Mouse (Mus musculus) midbrain, postnatal 0 days (tissue): ENCODE measurements around the gene Tbc1d30. TPM values are rescaled to one million over a fixed set of nuclear protein-coding genes. Genes with fewer than 3 reads are reported as not detected.
A peak's percentile ranks its signal among the peaks of the same experiment; 100 is the strongest.

Experiments
- ATAC-seq: fragments of 200-750 bp; cut with Nextera tagmentation; 2 replicates; pipeline ENCODE4 v1.8.0; 2017; ENCODE audit warnings: moderate number of reproducible peaks, mild to moderate bottlenecking, moderate TSS enrichment, moderate library complexity; ENCODE audit not compliant: low FRiP score
- DNase-seq: peaks from one replicate; pipeline ENCODE4 v3.0.0-alpha.2; 2015; ENCODE audit warnings: low spot score
- H3K27ac ChIP-seq: fragments of 300-500 bp; sonication (generic); 2 replicates; pipeline ENCODE4 v1.5.1; 2014; ENCODE audit warnings: low read depth, mild to moderate bottlenecking, low read length, mixed read lengths
- H3K27me3 ChIP-seq: fragments of 300-500 bp; sonication (generic); 2 replicates; pipeline ENCODE4 v1.6.1; 2014; ENCODE audit warnings: low read length, control low read depth, mixed read lengths; ENCODE audit not compliant: insufficient read depth
- H3K36me3 ChIP-seq: fragments of 300-500 bp; sonication (generic); 2 replicates; pipeline ENCODE4 v1.6.1; 2014; ENCODE audit warnings: low read length, control low read depth, mixed read lengths; ENCODE audit not compliant: insufficient read depth
- H3K4me1 ChIP-seq: fragments of 300-500 bp; sonication (generic); 2 replicates; pipeline ENCODE4 v1.6.1; 2014; ENCODE audit warnings: mild to moderate bottlenecking, control low read depth, antibody characterized with exemption, low read length, mixed read lengths; ENCODE audit not compliant: insufficient read depth
- H3K4me2 ChIP-seq: fragments of 300-500 bp; sonication (generic); 2 replicates; pipeline ENCODE4 v1.6.1; 2014; ENCODE audit warnings: low read depth, mild to moderate bottlenecking, low read length, mixed read lengths; ENCODE audit not compliant: poor library complexity, severe bottlenecking
- H3K4me3 ChIP-seq: fragments of 300-500 bp; sonication (generic); 2 replicates; pipeline ENCODE4 v1.5.1; 2014; ENCODE audit warnings: low read depth, mild to moderate bottlenecking, low read length, moderate library complexity
- H3K9ac ChIP-seq: fragments of 300-500 bp; sonication (generic); replicated peaks from 2 replicates; pipeline ENCODE4 v1.6.1; 2014; ENCODE audit warnings: mild to moderate bottlenecking, low read length, moderate library complexity, mixed read lengths; ENCODE audit not compliant: poor library complexity, severe bottlenecking
- H3K9me3 ChIP-seq: fragments of 300-500 bp; sonication (generic); 2 replicates; pipeline ENCODE4 v1.6.1; 2016; ENCODE audit warnings: low read length, control low read depth
- CTCF ChIP-seq: IDR thresholded peaks from 2 replicates; pipeline ENCODE4 v1.5.1; 2016; ENCODE audit warnings: antibody characterized with exemption, mild to moderate bottlenecking
- WGBS: fragments of 180-500 bp; shearing (Covaris S2); extraction: QIAGEN DNeasy Blood & Tissue Kit; methylation state at CpG from one replicate; pipeline ENCODE4 v1.1.7; 2014; 5-methylcytosine and 5-hydroxymethylcytosine counted together
- polyA plus RNA-seq: library from polyadenylated mRNA; unstranded; fragments of >200 nt; fragmentation: Nextera tagmentation; extraction: Ambion mirVana; gene quantifications from 2 replicates; pipeline ENCODE4 v1.2.1, GENCODE M21; 2015
- total RNA-seq: library from RNA; depleted of rRNA; stranded (reverse); fragments of >200 nt; gene quantifications from 2 replicates; pipeline ENCODE4 v1.2.3, GENCODE M21; 2014

The Tbc1d30 gene
- total and polyA plus RNA-seq, 2 experiments from 2014 or later = 8.3 to 49.1 TPM

DNA sequence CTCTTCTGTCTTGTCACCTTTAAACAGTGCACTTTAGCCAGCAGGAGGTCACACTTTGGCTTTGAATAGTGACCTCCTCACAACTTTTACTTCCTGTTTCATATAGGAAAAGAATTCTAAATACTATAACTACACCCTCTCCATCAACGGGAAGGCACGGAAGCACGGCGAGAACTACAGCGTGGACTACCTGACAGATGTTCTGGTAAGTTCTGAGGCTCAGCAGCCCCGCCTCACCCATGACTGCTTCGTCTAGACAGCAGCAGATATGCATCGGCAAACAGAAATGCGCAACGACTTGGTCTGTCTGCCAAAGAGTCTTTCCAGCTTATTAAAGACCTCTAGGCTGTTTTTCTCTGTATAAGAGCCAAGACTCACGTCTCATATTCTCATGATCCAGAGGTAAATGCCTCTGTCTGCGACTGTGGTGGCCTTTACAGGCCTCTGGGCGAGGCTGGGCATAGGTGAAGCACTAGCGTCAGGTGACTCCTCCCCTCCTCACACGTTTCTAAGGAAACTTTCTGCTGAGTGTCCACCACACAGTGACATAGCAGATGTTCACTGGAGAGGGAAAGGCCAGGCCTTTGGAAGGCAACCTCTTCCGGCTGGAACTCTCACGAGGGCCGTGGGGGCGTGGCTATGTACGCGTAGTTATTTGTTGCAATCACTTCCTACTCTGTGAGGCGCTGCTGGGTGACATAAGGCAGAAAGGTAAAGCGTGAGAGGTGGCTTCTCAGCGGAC lies 25.6 kb upstream of the Tbc1d30 start:
- Histone ChIP-seq H3K9ac (no peak overlapping the region), H3K4me2 (no peak overlapping the region), H3K27ac (no peak overlapping the region), H3K4me1 (no peaks in the 10 kb centered on the region), H3K27me3 (no peaks in the 10 kb centered on the region), H3K36me3 (peaks cover 71% of the 10 kb centered on the region), H3K9me3 (no peaks in the 10 kb centered on the region), H3K4me3 (no peak overlapping the region)
- ATAC-seq (no peak), DNase-seq (no peak)
- 91% methylated on average over 24 of the region's 24 CpGs for WGBS
- no peak for TF ChIP-seq CTCF

DNA sequence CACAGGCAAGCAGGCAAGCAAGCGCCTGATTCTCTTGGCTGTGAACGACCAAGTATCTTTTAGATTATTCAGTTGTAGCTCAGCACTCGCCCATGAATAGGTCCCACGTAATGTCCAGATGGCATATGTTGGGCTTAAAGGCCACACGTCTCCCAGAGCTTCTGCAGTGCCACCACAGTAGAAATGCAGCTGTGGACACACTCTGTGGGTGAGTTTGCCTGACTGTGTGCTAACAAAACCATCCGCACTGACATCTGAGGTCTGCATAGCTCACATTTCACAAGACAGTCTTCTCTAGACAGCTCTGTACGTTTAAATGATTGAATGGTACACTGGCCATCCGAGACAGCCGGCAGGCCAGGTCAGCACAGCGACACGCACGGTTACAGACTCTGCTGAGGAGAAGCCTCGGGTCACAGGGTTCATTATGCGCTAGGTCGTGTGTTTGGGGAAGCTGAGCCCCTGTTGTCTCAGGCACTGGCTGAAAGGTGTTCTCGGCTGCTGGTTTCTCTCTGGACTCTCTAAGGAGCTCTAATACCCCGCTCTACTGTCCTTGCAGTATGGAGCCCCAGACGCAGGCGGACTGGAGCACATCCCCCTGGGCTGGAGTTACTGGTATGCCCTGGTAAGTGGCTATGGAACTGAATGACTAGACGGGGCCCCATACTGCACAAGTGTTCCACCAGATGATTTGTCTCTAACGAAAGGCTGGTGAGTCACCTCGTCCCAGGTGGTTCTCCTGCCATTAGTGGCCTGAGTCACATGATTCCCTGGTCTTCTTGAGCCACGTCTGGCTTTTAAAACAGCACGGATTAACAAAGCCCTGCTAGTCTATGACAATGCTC lies 24.8 kb upstream of the Tbc1d30 start:
- TF ChIP-seq CTCF = no peak
- ATAC-seq = no peak

DNA sequence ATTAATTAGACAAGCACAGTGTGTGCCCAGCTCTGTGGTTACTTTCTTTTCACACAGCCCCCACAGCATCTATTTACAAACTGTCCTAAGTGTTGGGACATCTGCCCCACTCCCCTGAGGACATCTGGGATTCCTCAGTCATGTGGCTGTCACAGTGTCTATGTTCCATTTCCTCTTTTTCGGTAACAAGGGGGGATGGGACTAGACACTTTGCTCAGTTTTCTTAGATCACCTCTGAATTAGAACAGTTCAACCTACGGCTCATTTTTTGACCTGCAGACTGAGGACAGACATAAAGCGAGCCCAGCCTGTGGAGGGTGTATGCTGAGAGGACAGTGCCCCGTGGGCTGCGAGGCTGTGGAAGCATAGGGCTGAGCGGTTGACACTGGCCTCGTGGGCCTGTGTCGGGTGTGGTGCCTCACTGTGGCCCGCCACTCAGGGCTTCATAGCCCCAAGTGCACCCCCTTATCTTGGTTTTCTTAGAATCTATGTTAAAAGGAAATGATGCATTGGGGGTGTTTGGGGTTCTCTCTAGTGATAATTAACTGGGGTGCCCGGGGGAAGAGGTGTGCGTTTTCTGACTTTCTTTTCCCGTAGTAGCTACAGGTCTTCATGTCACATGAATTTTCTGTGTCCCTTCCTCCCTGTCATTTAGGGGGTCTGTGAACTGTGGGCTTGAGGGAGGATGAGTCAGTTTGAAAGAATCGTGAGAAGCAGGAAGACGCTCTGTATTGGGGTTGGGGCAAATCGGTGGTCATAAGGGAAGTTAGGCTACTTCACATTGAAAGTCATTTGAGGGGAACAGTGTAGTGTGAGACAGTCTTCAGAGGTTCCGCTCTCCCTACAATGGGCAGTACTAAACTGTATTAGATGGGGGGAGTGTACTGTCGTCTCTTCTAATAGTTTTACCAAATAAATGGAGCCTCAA lies 23.9 kb upstream of the Tbc1d30 start:
- peaks cover 62% of the 10 kb centered on the region for H3K36me3 ChIP-seq
- H3K4me1 ChIP-seq = no peaks in the 10 kb centered on the region
- H3K4me2 ChIP-seq = no peak overlapping the region
- H3K9ac ChIP-seq = no peak overlapping the region
- no peak overlapping the region for H3K27ac ChIP-seq
- no peak for DNase-seq
- no peak for ATAC-seq
- no peak for TF ChIP-seq CTCF
- 95% methylated on average over 17 of the region's 17 CpGs for WGBS
- no peak overlapping the region for H3K4me3 ChIP-seq
- no peaks in the 10 kb centered on the region for H3K9me3 ChIP-seq
- no peaks in the 10 kb centered on the region for H3K27me3 ChIP-seq

More for the DNA sequence above, 24.8 kb upstream of the Tbc1d30 start:
- no peak overlapping the region for H3K27ac ChIP-seq
- no peak for DNase-seq
- H3K4me1 ChIP-seq = no peaks in the 10 kb centered on the region
- peaks cover 66% of the 10 kb centered on the region for H3K36me3 ChIP-seq
- no peaks in the 10 kb centered on the region for H3K9me3 ChIP-seq
- no peak overlapping the region for H3K4me2 ChIP-seq
- no peak overlapping the region for H3K4me3 ChIP-seq
- H3K27me3 ChIP-seq = no peaks in the 10 kb centered on the region
- 86% methylated on average over 24 of the region's 24 CpGs for whole genome bisulfite sequencing
- no peak overlapping the region for H3K9ac ChIP-seq

DNA sequence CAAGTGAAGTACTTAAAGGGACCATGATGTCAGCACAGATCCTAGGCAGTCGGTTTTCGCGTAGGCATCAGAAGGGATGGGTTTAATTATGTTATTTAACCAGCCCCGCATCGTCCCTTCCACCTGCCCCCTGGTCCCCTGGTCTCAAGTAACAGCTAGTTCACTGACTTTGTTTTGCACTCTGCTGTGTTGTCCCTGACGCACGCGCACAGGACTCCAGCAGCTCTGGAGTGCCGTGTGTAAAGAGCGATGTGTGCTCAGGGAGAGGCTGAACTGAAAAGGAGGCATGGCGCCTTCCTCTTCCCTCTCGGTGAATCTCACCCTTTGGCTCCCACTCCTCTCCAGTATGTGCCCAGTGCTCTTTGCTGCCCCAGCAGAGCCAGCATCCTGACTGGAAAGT lies 22.9 kb upstream of the Tbc1d30 start:
- H3K9ac ChIP-seq = no peak overlapping the region
- WGBS = 82% methylated on average over 12 of the region's 12 CpGs

DNA sequence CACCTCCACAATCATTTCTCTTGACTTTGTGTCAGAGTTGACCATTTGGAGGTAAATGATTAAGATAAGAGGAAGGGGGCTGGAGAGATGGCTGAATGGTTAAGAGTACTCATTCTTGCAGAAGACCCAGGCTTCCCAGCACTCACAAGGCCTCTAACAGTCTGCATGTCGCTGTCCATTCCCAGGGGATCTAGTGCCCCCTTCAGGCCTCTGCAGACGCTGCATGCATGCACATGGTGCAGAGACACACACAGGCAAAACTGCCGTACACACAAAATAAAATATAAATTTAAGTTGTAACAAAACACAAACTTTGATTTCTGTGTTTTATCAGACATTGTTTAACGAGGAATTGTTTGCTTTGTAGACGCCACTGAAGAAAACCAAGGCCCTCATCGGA lies 19.7 kb upstream of the Tbc1d30 start:
- WGBS = 91% methylated on average over 6 of the region's 6 CpGs
- Histone ChIP-seq H3K27ac (no peak overlapping the region), H3K4me2 (no peak overlapping the region), H3K36me3 (peaks cover 28% of the 10 kb centered on the region), H3K9me3 (no peaks in the 10 kb centered on the region), H3K9ac (no peak overlapping the region), H3K4me3 (no peak overlapping the region), H3K27me3 (no peaks in the 10 kb centered on the region), H3K4me1 (peaks cover 6% of the 10 kb centered on the region; the same call in 1 of the 2 replicates)
- DNase-seq (no peak), ATAC-seq (no peak)
- peak; percentile 50 for TF ChIP-seq CTCF

More for the DNA sequence above, 22.9 kb upstream of the Tbc1d30 start:
- no peak overlapping the region for H3K27ac ChIP-seq
- ATAC-seq (no peak), DNase-seq (no peak)
- no peaks in the 10 kb centered on the region for H3K4me1 ChIP-seq
- no peaks in the 10 kb centered on the region for H3K9me3 ChIP-seq
- no peak for TF ChIP-seq CTCF
- H3K4me2 ChIP-seq = no peak overlapping the region
- H3K4me3 ChIP-seq = no peak overlapping the region
- H3K27me3 ChIP-seq = no peaks in the 10 kb centered on the region
- peaks cover 57% of the 10 kb centered on the region for H3K36me3 ChIP-seq
